Mouse (Mus musculus) MEL (cell line): ENCODE measurements around the gene Zc3hav1l.

ENCODE experiments used
- CTCF ChIP-seq, 3 experiments: IDR thresholded peaks in 2 of 3; conservative IDR thresholded peaks in 1 of 3; 2 replicates each; pipeline ENCODE4 v1.5.1; 2011 to 2012; ENCODE audit warnings: low read length in 3 of 3, low read depth in 2 of 3, mild to moderate bottlenecking in 2 of 3, improper control_type of control experiment in 1 of 3, inconsistent platforms in 1 of 3, mixed read lengths in 1 of 3, moderate library complexity in 1 of 3; ENCODE audit not compliant: control insufficient read depth in 1 of 3, insufficient read depth in 1 of 3, poor library complexity in 1 of 3, severe bottlenecking in 1 of 3
- KAT2A ChIP-seq: conservative IDR thresholded peaks from 2 replicates; pipeline ENCODE4 v1.6.1; 2012; ENCODE audit warnings: low read depth, low read length, improper control_type of control experiment, inconsistent platforms
- MAFK ChIP-seq: IDR thresholded peaks from 2 replicates; pipeline ENCODE4 v1.6.1; 2011; ENCODE audit warnings: low read depth, mild to moderate bottlenecking, low read length, improper control_type of control experiment, borderline replicate concordance
- MEF2A ChIP-seq: IDR thresholded peaks from 2 replicates; pipeline ENCODE4 v1.6.1; 2014; ENCODE audit warnings: low read depth, mild to moderate bottlenecking, inconsistent platforms, low read length, improper control_type of control experiment; ENCODE audit not compliant: poor library complexity, insufficient replicate concordance, severe bottlenecking; ENCODE audit errors: extremely low read depth
- POLR2A ChIP-seq, 2 experiments: IDR thresholded peaks; 2 replicates each; pipeline ENCODE4 v1.6.1; 2011 to 2012; ENCODE audit warnings: low read length in 2 of 2, mild to moderate bottlenecking in 2 of 2, control low read depth in 1 of 2, improper control_type of control experiment in 1 of 2, low read depth in 1 of 2, moderate library complexity in 1 of 2; ENCODE audit not compliant: control insufficient read depth in 1 of 2, insufficient read depth in 1 of 2, poor library complexity in 1 of 2
- POLR2AphosphoS2 ChIP-seq: IDR thresholded peaks from 2 replicates; pipeline ENCODE4 v1.6.1; 2011; ENCODE audit warnings: low read length, improper control_type of control experiment

GRCm38 (mm10) chr6:38247362-38247761, 51.7 kb downstream of the Zc3hav1l start:
- no peak for TF ChIP-seq POLR2A (IDR thresholded peaks at IDR 0.05; ENCODE audit: control insufficient read depth in 1 of 2, insufficient read depth in 1 of 2, low read depth in 1 of 2, low read length in 2 of 2, poor library complexity in 1 of 2)
- no peak for TF ChIP-seq CTCF (IDR thresholded peaks at IDR 0.05 in 2 of 3, conservative IDR thresholded peaks at IDR 0.05 in 1 of 3; ENCODE audit: control insufficient read depth in 1 of 3, insufficient read depth in 1 of 3, low read depth in 2 of 3, low read length in 3 of 3, poor library complexity in 1 of 3, severe bottlenecking in 1 of 3)
- no peak for TF ChIP-seq MEF2A
- TF ChIP-seq POLR2AphosphoS2 = no peak
- no peak for TF ChIP-seq KAT2A
- TF ChIP-seq MAFK = no peak
